Mouse (Mus musculus): ENCODE measurements around the gene Pparg. TPM values are rescaled to one million over a fixed set of nuclear protein-coding genes. Genes with fewer than 3 reads are reported as not detected.

Gene Pparg
- total and polyA plus RNA-seq, 3 experiments, result not detected

DNA sequence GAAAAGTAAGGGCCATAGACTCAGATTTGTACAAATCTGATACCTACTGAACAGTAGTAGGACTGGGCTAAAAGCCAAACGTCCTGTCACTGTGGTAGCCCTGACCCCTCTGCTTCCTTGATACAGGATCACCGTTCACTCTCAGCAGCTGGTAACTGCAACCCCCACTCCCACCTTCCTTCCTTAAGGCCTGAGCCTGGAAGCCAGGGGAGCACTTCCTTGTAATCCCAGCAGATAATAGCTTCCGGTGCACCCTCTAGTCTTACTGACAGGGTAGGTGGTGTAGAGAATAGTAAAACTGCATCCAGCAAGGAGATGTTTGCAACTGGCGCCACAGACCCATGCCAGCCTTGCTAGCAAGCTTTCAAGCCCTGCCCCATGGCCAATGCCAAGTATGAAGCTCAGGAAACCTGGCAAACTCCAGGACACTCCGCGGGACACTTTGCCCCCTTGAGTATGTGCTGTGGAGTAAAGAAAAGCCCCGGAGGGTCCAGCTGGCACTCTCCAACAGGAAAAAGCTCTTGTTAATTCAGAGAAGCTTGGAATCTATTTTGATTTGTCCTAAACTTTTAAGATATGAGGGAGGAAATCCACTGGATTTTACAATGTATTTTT is 116.4 kb downstream of the Pparg start:
- no peak overlapping the region for H3K27ac ChIP-seq (ENCODE audit: insufficient read depth, low read depth)
- dilution Hi-C loops (cut with MboI; ENCODE audit: extremely low pct_ligation_motif_present, extremely low pct_unique_long_range_greater_than_20kb, low sequenced_read_pairs) (no loop called here), in situ Hi-C loops (cut with MboI; ENCODE audit: low pct_ligation_motif_present, low pct_unique_long_range_greater_than_20kb, low sequenced_read_pairs) (no loop called here)
- peaks cover 15 to 33% of the 10 kb centered on the region in 2 experiments for H3K4me1 ChIP-seq (ENCODE audit: control insufficient read depth in 1 of 2, insufficient read depth in 2 of 2)
- H3K79me2 ChIP-seq (replicated peaks; ENCODE audit: control insufficient read depth, extremely low read depth, insufficient read depth, poor library complexity, severe bottlenecking), result no peaks in the 10 kb centered on the region
- TF ChIP-seq NRF1 (IDR thresholded peaks at IDR 0.05; ENCODE audit: low read depth, low read length) (no peak), ELF1 (IDR thresholded peaks at IDR 0.05; ENCODE audit: low read depth, low read length) (no peak), MYC (IDR thresholded peaks at IDR 0.05; ENCODE audit: low read depth, low read length) (no peak), MEF2A (IDR thresholded peaks at IDR 0.05; ENCODE audit: borderline replicate concordance, low read depth, low read length) (no peak), E2F4 (IDR thresholded peaks at IDR 0.05; ENCODE audit: insufficient replicate concordance, low read depth, low read length) (no peak), NELFE (IDR thresholded peaks at IDR 0.05; ENCODE audit: low read depth, low read length) (no peak), KAT2A (IDR thresholded peaks at IDR 0.05; ENCODE audit: insufficient replicate concordance, low read length) (no peak), RAD21 (IDR thresholded peaks at IDR 0.05; ENCODE audit: low read depth, low read length) (no peak), IRF4 (IDR thresholded peaks at IDR 0.05; ENCODE audit: low read depth, low read length) (no peak), USF2 (conservative IDR thresholded peaks at IDR 0.05; ENCODE audit: low read depth, low read length) (no peak), EP300 (IDR thresholded peaks at IDR 0.05; ENCODE audit: low read length) (no peak), ZKSCAN1 (IDR thresholded peaks at IDR 0.05; ENCODE audit: borderline replicate concordance, low read depth, low read length) (no peak), JUND (conservative IDR thresholded peaks at IDR 0.05; ENCODE audit: low read depth, low read length) (no peak), CHD1 (IDR thresholded peaks at IDR 0.05; ENCODE audit: low read depth, low read length) (no peak)
- no peaks in the 10 kb centered on the region for H3K9me3 ChIP-seq (replicated peaks; ENCODE audit: low read length)
- DNase-seq (ENCODE audit: extremely low read depth), result no peak
- H3K9ac ChIP-seq (ENCODE audit: insufficient read depth, low read depth), result no peak overlapping the region
- H3K4me2 ChIP-seq (ENCODE audit: insufficient read depth, low read depth, poor library complexity, severe bottlenecking), result no peak overlapping the region
- H3K27me3 ChIP-seq (replicated peaks), result no peaks in the 10 kb centered on the region
- H3K36me3 ChIP-seq (replicated peaks in 1 of 2; ENCODE audit: control insufficient read depth in 1 of 2, insufficient read depth in 1 of 2, low read length in 1 of 2), result no peaks in the 10 kb centered on the region
- H3K4me3 ChIP-seq (replicated peaks in 1 of 3; ENCODE audit: low read depth in 2 of 3, low read length in 2 of 3, poor library complexity in 1 of 3), result no peak overlapping the region

DNA sequence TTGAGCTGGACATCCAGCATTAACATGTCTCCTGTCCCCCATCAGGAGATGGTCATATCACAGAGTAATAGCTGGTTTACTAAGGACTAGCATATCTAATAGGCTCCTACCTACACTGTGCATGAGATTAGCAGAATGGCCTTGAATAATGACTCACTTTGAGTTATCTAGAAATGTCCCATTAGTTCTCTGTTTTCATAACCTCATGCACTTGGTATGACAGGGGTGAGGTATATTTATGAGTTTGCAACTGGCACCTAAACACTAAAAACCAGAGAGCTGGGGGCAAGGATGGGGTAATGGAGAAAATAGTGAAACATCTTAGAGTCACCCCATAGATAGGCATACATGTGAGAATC is 119.2 kb downstream of the Pparg start:
- in situ Hi-C loops (cut with MboI; ENCODE audit: low pct_ligation_motif_present, low pct_unique_long_range_greater_than_20kb, low sequenced_read_pairs) (no loop called here), dilution Hi-C loops (cut with MboI; ENCODE audit: extremely low pct_ligation_motif_present, extremely low pct_unique_long_range_greater_than_20kb, low sequenced_read_pairs) (no loop called here)
- H3K27ac ChIP-seq (ENCODE audit: insufficient read depth, low read depth), result no peak overlapping the region
- DNase-seq (ENCODE audit: extremely low read depth), result peak; percentile 37
- H3K4me3 ChIP-seq (replicated peaks in 1 of 3; ENCODE audit: low read depth in 2 of 3, low read length in 2 of 3, poor library complexity in 1 of 3), result no peak overlapping the region
- H3K79me2 ChIP-seq (replicated peaks; ENCODE audit: control insufficient read depth, extremely low read depth, insufficient read depth, poor library complexity, severe bottlenecking), result no peaks in the 10 kb centered on the region
- H3K4me1 ChIP-seq (ENCODE audit: control insufficient read depth in 1 of 2, insufficient read depth in 2 of 2), result peaks cover 15 to 33% of the 10 kb centered on the region in 2 experiments
- TF ChIP-seq MAZ (IDR thresholded peaks at IDR 0.05; ENCODE audit: low read depth, low read length) (no peak), CHD1 (IDR thresholded peaks at IDR 0.05; ENCODE audit: low read depth, low read length) (peak; percentile 66; the same call in 1 of the 2 replicates), RAD21 (IDR thresholded peaks at IDR 0.05; ENCODE audit: low read depth, low read length) (no peak), JUND (conservative IDR thresholded peaks at IDR 0.05; ENCODE audit: low read depth, low read length) (no peak), USF1 (IDR thresholded peaks at IDR 0.05; ENCODE audit: low read depth, low read length) (no peak), CHD2 (IDR thresholded peaks at IDR 0.05; ENCODE audit: low read length) (no peak), CTCF (conservative IDR thresholded peaks at IDR 0.05 in 1 of 2, IDR thresholded peaks at IDR 0.05 in 1 of 2; ENCODE audit: low read depth in 2 of 2, low read length in 2 of 2) (no peak), MAX (IDR thresholded peaks at IDR 0.05; ENCODE audit: low read length) (no peak), SIN3A (IDR thresholded peaks at IDR 0.05; ENCODE audit: low read length) (0 out of 2 replicates have a peak, but pooled peaks have one; percentile 37), UBTF (IDR thresholded peaks at IDR 0.05; ENCODE audit: low read depth, low read length) (no peak), IRF4 (IDR thresholded peaks at IDR 0.05; ENCODE audit: low read depth, low read length) (no peak), EP300 (IDR thresholded peaks at IDR 0.05; ENCODE audit: low read length) (no peak), MXI1 (IDR thresholded peaks at IDR 0.05; ENCODE audit: low read depth, low read length) (peak; percentile 50; the same call in 1 of the 2 replicates), PAX5 (IDR thresholded peaks at IDR 0.05; ENCODE audit: low read length) (no peak), USF2 (conservative IDR thresholded peaks at IDR 0.05; ENCODE audit: low read depth, low read length) (no peak)
- H3K27me3 ChIP-seq (replicated peaks), result no peaks in the 10 kb centered on the region
- H3K36me3 ChIP-seq (replicated peaks in 1 of 2; ENCODE audit: control insufficient read depth in 1 of 2, insufficient read depth in 1 of 2, low read length in 1 of 2), result no peaks in the 10 kb centered on the region
- H3K4me2 ChIP-seq (ENCODE audit: insufficient read depth, low read depth, poor library complexity, severe bottlenecking), result peak overlapping the region; percentile 55; the same call in 1 of the 2 replicates
- H3K9ac ChIP-seq (ENCODE audit: insufficient read depth, low read depth), result 0 out of 2 replicates have a peak overlapping the region, but pooled peaks have one; percentile 18
- H3K9me3 ChIP-seq (replicated peaks; ENCODE audit: low read length), result no peaks in the 10 kb centered on the region
